Mouse (Mus musculus): ENCODE data around the gene Plcb4. TPM values are rescaled to one million over a fixed set of nuclear protein-coding genes. Genes with fewer than 3 reads are reported as not detected.
A peak's percentile ranks its signal among the peaks of the same experiment; 100 is the strongest.

Gene Plcb4
- total and polyA plus RNA-seq, 2 experiments from 2014 or later: 31.4 to 66.6 TPM

GRCm38 (mm10) chr2:135650885-135651284 is 7.9 kb upstream of the Plcb4 start:
- H3K27ac ChIP-seq (ENCODE audit: low read depth, low read length): no peak overlapping the region
- H3K27me3 ChIP-seq (ENCODE audit: insufficient read depth, low read length): no peaks in the 10 kb centered on the region
- H3K9me3 ChIP-seq (ENCODE audit: low read length): no peaks in the 10 kb centered on the region
- H3K4me2 ChIP-seq (ENCODE audit: low read depth, low read length, poor library complexity, severe bottlenecking): no peak overlapping the region
- H3K4me3 ChIP-seq (ENCODE audit: low read depth, low read length): no peak overlapping the region
- no peaks in the 10 kb centered on the region for H3K4me1 ChIP-seq (ENCODE audit: insufficient read depth, low read length)
- TF ChIP-seq CTCF (IDR thresholded peaks at IDR 0.05): no peak
- H3K9ac ChIP-seq (replicated peaks; ENCODE audit: low read length, poor library complexity, severe bottlenecking): no peak overlapping the region
- ATAC-seq (ENCODE audit: low FRiP score): no peak
- H3K36me3 ChIP-seq (ENCODE audit: insufficient read depth, low read length): no peaks in the 10 kb centered on the region
- WGBS: 75% methylated on average over 3 of the region's 3 CpGs
- DNase-seq (ENCODE audit: low spot score): no peak

GRCm38 (mm10) chr2:135652040-135652439 is 6.8 kb upstream of the Plcb4 start:
- no peak for ATAC-seq (ENCODE audit: low FRiP score)
- H3K27ac ChIP-seq (ENCODE audit: low read depth, low read length): no peak overlapping the region
- H3K9ac ChIP-seq (replicated peaks; ENCODE audit: low read length, poor library complexity, severe bottlenecking): no peak overlapping the region
- WGBS: 95% methylated on average over 6 of the region's 6 CpGs
- H3K27me3 ChIP-seq (ENCODE audit: insufficient read depth, low read length): no peaks in the 10 kb centered on the region
- H3K4me2 ChIP-seq (ENCODE audit: low read depth, low read length, poor library complexity, severe bottlenecking): no peak overlapping the region
- no peak for TF ChIP-seq CTCF (IDR thresholded peaks at IDR 0.05)
- no peaks in the 10 kb centered on the region for H3K36me3 ChIP-seq (ENCODE audit: insufficient read depth, low read length)
- DNase-seq (ENCODE audit: low spot score): no peak
- no peak overlapping the region for H3K4me3 ChIP-seq (ENCODE audit: low read depth, low read length)
- no peaks in the 10 kb centered on the region for H3K9me3 ChIP-seq (ENCODE audit: low read length)
- H3K4me1 ChIP-seq (ENCODE audit: insufficient read depth, low read length): no peaks in the 10 kb centered on the region

- 94% methylated on average over 4 of the region's 4 CpGs for WGBS
- no peaks in the 10 kb centered on the region for H3K9me3 ChIP-seq (ENCODE audit: low read length)
- no peaks in the 10 kb centered on the region for H3K4me1 ChIP-seq (ENCODE audit: insufficient read depth, low read length)
- DNase-seq (ENCODE audit: low spot score) (no peak), ATAC-seq (ENCODE audit: low FRiP score) (no peak)
- no peak overlapping the region for H3K4me3 ChIP-seq (ENCODE audit: low read depth, low read length)
- no peak overlapping the region for H3K9ac ChIP-seq (replicated peaks; ENCODE audit: low read length, poor library complexity, severe bottlenecking)
- TF ChIP-seq CTCF (IDR thresholded peaks at IDR 0.05): no peak
- H3K4me2 ChIP-seq (ENCODE audit: low read depth, low read length, poor library complexity, severe bottlenecking): no peak overlapping the region
- H3K27me3 ChIP-seq (ENCODE audit: insufficient read depth, low read length): no peaks in the 10 kb centered on the region
- no peak overlapping the region for H3K27ac ChIP-seq (ENCODE audit: low read depth, low read length)
- no peaks in the 10 kb centered on the region for H3K36me3 ChIP-seq (ENCODE audit: insufficient read depth, low read length)
Observed at GRCm38 (mm10) chr2:135652451-135652850, 6.4 kb upstream of the Plcb4 start.

- H3K9me3 ChIP-seq (ENCODE audit: low read length): no peaks in the 10 kb centered on the region
- H3K27ac ChIP-seq (ENCODE audit: low read depth, low read length): no peak overlapping the region
- no peak for DNase-seq (ENCODE audit: low spot score)
- no peak overlapping the region for H3K9ac ChIP-seq (replicated peaks; ENCODE audit: low read length, poor library complexity, severe bottlenecking)
- ATAC-seq (ENCODE audit: low FRiP score): no peak
- H3K4me1 ChIP-seq (ENCODE audit: insufficient read depth, low read length): no peaks in the 10 kb centered on the region
- no peaks in the 10 kb centered on the region for H3K27me3 ChIP-seq (ENCODE audit: insufficient read depth, low read length)
- TF ChIP-seq CTCF (IDR thresholded peaks at IDR 0.05): no peak
- 86% methylated on average over 1 of the region's 1 CpGs for WGBS
- H3K4me2 ChIP-seq (ENCODE audit: low read depth, low read length, poor library complexity, severe bottlenecking): no peak overlapping the region
- no peaks in the 10 kb centered on the region for H3K36me3 ChIP-seq (ENCODE audit: insufficient read depth, low read length)
- no peak overlapping the region for H3K4me3 ChIP-seq (ENCODE audit: low read depth, low read length)
Observed at GRCm38 (mm10) chr2:135655948-135656347, 2.9 kb upstream of the Plcb4 start.

- Histone ChIP-seq H3K4me1 (ENCODE audit: insufficient read depth, low read length) (no peaks in the 10 kb centered on the region), H3K9me3 (ENCODE audit: low read length) (no peaks in the 10 kb centered on the region), H3K36me3 (ENCODE audit: insufficient read depth, low read length) (no peaks in the 10 kb centered on the region), H3K4me3 (ENCODE audit: low read depth, low read length) (no peak overlapping the region), H3K27me3 (ENCODE audit: insufficient read depth, low read length) (no peaks in the 10 kb centered on the region), H3K9ac (replicated peaks; ENCODE audit: low read length, poor library complexity, severe bottlenecking) (no peak overlapping the region), H3K4me2 (ENCODE audit: low read depth, low read length, poor library complexity, severe bottlenecking) (no peak overlapping the region), H3K27ac (ENCODE audit: low read depth, low read length) (no peak overlapping the region)
- WGBS: 81% methylated on average over 6 of the region's 6 CpGs
- ATAC-seq (ENCODE audit: low FRiP score): no peak
- no peak for TF ChIP-seq CTCF (IDR thresholded peaks at IDR 0.05)
- no peak for DNase-seq (ENCODE audit: low spot score)
Observed at GRCm38 (mm10) chr2:135656586-135656985, 2.2 kb upstream of the Plcb4 start.

GRCm38 (mm10) chr2:135659391-135660180 is 775 bp downstream of the Plcb4 start:
- peak overlapping the region; percentile 76 for H3K4me2 ChIP-seq (ENCODE audit: low read depth, low read length, poor library complexity, severe bottlenecking)
- no peaks in the 10 kb centered on the region for H3K9me3 ChIP-seq (ENCODE audit: low read length)
- no peaks in the 10 kb centered on the region for H3K36me3 ChIP-seq (ENCODE audit: insufficient read depth, low read length)
- no peaks in the 10 kb centered on the region for H3K4me1 ChIP-seq (ENCODE audit: insufficient read depth, low read length)
- H3K4me3 ChIP-seq (ENCODE audit: low read depth, low read length): peak overlapping the region; percentile 80
- no peak for TF ChIP-seq CTCF (IDR thresholded peaks at IDR 0.05)
- peak; percentile 57 for DNase-seq (ENCODE audit: low spot score)
- WGBS: under 1% methylated on average over 31 of the region's 97 CpGs
- peak overlapping the region; percentile 90 for H3K9ac ChIP-seq (replicated peaks; ENCODE audit: low read length, poor library complexity, severe bottlenecking)
- no peaks in the 10 kb centered on the region for H3K27me3 ChIP-seq (ENCODE audit: insufficient read depth, low read length)
- ATAC-seq (ENCODE audit: low FRiP score): peak; percentile 73
- H3K27ac ChIP-seq (ENCODE audit: low read depth, low read length): peak overlapping the region; percentile 98
